Mouse (Mus musculus): ENCODE data around the gene Cbx7. TPM values are rescaled to one million over a fixed set of nuclear protein-coding genes. Genes with fewer than 3 reads are reported as not detected.

The Cbx7 gene
- polyA plus RNA-seq, 1 experiment from 2014 or later: 0.63 TPM

DNA sequence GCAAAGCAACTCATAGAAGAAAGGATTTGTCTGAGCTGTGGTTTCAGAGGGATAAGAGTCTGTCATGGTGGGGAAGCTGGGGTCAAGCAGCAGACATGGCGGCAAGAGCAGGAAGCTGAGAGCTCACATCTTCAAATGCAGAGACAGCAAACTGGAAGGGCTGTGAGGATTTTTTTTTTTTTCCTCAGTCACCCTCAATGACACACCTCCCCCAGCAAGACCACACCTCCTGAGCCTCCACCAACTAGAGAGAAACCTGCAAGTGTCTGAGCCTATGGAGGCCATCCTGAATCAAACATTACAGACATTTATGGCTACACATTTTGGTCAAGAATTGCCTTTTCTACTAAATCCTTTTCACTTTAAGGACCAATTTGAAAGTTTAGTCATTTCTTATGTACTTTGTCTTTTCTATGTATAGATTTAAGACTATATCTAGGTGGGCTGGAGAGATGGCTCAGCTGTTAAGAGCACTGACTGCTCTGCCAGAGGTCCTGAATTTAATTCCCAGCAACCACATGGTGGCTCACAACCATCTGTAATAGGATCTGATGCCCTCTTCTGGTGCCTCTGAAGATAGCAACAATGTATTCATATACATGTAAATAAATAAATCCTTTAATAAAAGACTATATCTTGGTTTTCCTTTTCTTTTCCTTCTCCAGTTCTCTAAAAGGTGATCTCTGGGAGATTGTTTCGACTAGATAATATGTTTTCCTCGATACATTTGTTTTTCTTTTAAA, 103.5 kb downstream of the Cbx7 start:
- H3K9ac ChIP-seq: no peak overlapping the region
- H3K4me3 ChIP-seq: no peak overlapping the region
- H3K27ac ChIP-seq: no peak overlapping the region
- H3K27me3 ChIP-seq: no peaks in the 10 kb centered on the region
- no peaks in the 10 kb centered on the region for H3K9me3 ChIP-seq (replicated peaks)
- H3K4me2 ChIP-seq: no peak overlapping the region
- 69% methylated on average over 3 of the region's 3 CpGs for WGBS
- ATAC-seq (replicated peaks; ENCODE audit: insufficient number of reproducible peaks, insufficient read depth, low FRiP score, low read depth): no peak
- no peaks in the 10 kb centered on the region for H3K36me3 ChIP-seq
- no peaks in the 10 kb centered on the region for H3K4me1 ChIP-seq (replicated peaks)

Small RNAs within 50 kb of the gene (microRNA-seq; reads per million reads assigned to microRNA genes)
- gene Mir7213: 1.5 reads per million

Other genes starting within 250 kb of the Cbx7 start
- 4.7 and 6.2 TPM in 2 replicates for gene Sun2, start 228.6 kb downstream of the Cbx7 start, polyA plus RNA-seq (2015; fragmentation: Nextera tagmentation; extraction: Ambion mirVana)
- 37.2 and 46.0 TPM in 2 replicates for gene Dnal4, start 193.3 kb downstream of the Cbx7 start, polyA plus RNA-seq (2015; fragmentation: Nextera tagmentation; extraction: Ambion mirVana)
- 1.8 and 3.6 TPM in 2 replicates for gene Nptxr, start 166.4 kb downstream of the Cbx7 start, polyA plus RNA-seq (2015; fragmentation: Nextera tagmentation; extraction: Ambion mirVana)
- 0.27 TPM in 1 of 2 replicates, not detected in the other for gene Npcd, start 136.9 kb downstream of the Cbx7 start, polyA plus RNA-seq (2015; fragmentation: Nextera tagmentation; extraction: Ambion mirVana)
- gene Cbx6, start 136.4 kb downstream of the Cbx7 start, polyA plus RNA-seq (2015; fragmentation: Nextera tagmentation; extraction: Ambion mirVana): 52.1 and 65.7 TPM in 2 replicates
- gene Apobec3, start 79.5 kb downstream of the Cbx7 start, polyA plus RNA-seq (2015; fragmentation: Nextera tagmentation; extraction: Ambion mirVana): 13.8 and 36.7 TPM in 2 replicates
- 3.7 and 4.0 TPM in 2 replicates for gene Pdgfb, start 43.9 kb upstream of the Cbx7 start, polyA plus RNA-seq (2015; fragmentation: Nextera tagmentation; extraction: Ambion mirVana)
- gene Syngr1, start 120.2 kb upstream of the Cbx7 start, polyA plus RNA-seq (2015; fragmentation: Nextera tagmentation; extraction: Ambion mirVana): 38.0 and 42.9 TPM in 2 replicates
- 565 and 609 TPM in 2 replicates for gene Rpl3, start 120.7 kb upstream of the Cbx7 start, polyA plus RNA-seq (2015; fragmentation: Nextera tagmentation; extraction: Ambion mirVana)
- 25.0 and 33.6 TPM in 2 replicates for gene Tab1, start 162.0 kb upstream of the Cbx7 start, polyA plus RNA-seq (2015; fragmentation: Nextera tagmentation; extraction: Ambion mirVana)
- gene Mgat3, start 202.6 kb upstream of the Cbx7 start, polyA plus RNA-seq (2015; fragmentation: Nextera tagmentation; extraction: Ambion mirVana): 0.93 and 2.5 TPM in 2 replicates